Mouse (Mus musculus): ENCODE results near the gene Pex10. TPM values are rescaled to one million over a fixed set of nuclear protein-coding genes. Genes with fewer than 3 reads are reported as not detected.

Gene Pex10
- polyA plus RNA-seq (2015; fragmentation: Nextera tagmentation; extraction: Ambion mirVana) = 26.8 and 27.4 TPM in 2 replicates

DNA sequence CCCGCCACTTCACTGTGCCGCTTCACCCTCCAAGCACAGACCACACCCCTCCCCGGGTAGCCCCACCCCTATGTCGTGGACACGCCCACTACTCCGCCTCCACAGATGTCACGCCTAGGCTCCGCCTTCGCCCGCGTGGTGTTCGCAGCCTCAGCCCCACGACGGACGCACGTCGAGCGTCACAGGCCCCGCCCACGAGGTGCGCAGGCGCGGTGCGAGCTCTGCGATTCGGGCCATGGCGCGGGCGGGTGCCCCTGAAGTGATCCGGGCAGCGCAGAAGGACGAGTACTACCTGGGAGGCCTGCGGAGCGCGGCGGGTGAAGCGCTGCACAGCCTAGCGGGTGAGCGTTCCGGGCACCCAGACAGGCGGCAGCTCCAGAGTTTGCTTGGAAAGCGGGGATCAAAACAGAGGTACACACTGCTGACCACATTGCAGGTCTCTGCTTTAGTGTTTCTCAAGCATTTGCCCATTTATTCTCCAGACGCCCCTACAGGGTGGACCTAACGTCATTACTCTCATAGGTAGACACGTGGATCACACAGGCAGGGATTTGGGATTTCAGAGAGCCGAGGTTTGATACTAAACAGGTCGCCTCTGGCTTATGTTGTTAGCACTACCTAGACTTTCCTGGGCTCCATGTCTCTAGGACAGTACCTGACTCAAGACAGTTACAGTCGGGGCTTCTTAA is at the start of gene Pex10:
Gene Pex10 (plus strand): TSS at position 183 of the 689 bp plus-strand sequence.
- H3K27ac ChIP-seq (ENCODE audit: low read length) = peak within 1 kb of the TSS; percentile 89
- H3K4me2 ChIP-seq (ENCODE audit: low read depth, low read length) = peak within 1 kb of the TSS; percentile 81
- under 1% methylated on average over 48 of the region's 48 CpGs for whole genome bisulfite sequencing
- peaks cover 21% of the 10 kb centered on the region for H3K4me1 ChIP-seq (replicated peaks; ENCODE audit: control insufficient read depth, insufficient read depth, low read length)
- H3K9me3 ChIP-seq (ENCODE audit: control insufficient read depth, low read length) = no peaks in the 10 kb centered on the region
- peak; percentile 94 for ATAC-seq (ENCODE audit: low read depth)
- no peaks in the 10 kb centered on the region for H3K27me3 ChIP-seq (ENCODE audit: control insufficient read depth, insufficient read depth, low read depth, low read length)
- H3K9ac ChIP-seq (ENCODE audit: low read length) = peak within 1 kb of the TSS; percentile 74
- H3K4me3 ChIP-seq (ENCODE audit: low read length) = peak within 1 kb of the TSS; percentile 64
- H3K36me3 ChIP-seq (ENCODE audit: control insufficient read depth, insufficient read depth, low read length) = peaks cover 27% of the 10 kb centered on the region

DNA sequence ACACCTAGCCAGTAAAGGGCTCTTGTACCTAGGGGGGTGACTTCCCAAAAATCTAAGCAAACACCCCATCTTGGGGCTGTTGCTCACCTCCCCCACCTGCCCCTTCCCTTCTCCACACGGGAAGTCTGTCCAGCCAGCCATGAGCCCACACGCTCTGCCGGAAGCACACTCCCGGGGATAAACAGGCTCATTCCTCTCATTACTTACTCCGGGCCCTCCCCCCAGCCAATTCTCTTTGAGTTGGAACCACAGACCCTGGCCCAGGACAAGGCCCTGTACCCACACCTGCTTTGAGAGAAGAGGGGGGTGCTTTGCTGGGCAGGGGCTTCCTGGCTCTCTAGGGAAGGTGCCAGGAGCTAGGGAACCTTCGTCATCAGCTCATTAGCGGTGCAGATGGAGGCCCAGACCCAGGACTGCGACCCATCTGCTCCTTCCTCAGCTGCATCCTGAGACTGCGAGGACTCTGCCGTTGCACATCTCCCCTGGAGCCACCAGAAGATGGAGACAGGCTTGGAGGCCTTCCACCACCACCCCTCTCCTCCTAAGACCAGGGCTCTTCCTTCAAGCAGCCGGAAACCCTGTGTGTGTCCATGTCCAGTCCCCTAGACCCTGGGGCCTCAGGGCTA is 49.5 kb upstream of the Pex10 start:
- 53% methylated on average over 11 of the region's 11 CpGs for WGBS
- ATAC-seq (ENCODE audit: low read depth) = no peak
- Histone ChIP-seq H3K9me3 (ENCODE audit: control insufficient read depth, low read length) (no peaks in the 10 kb centered on the region), H3K4me2 (ENCODE audit: low read depth, low read length) (no peak overlapping the region), H3K27me3 (ENCODE audit: control insufficient read depth, insufficient read depth, low read depth, low read length) (no peaks in the 10 kb centered on the region), H3K4me1 (replicated peaks; ENCODE audit: control insufficient read depth, insufficient read depth, low read length) (peaks cover 19% of the 10 kb centered on the region), H3K9ac (ENCODE audit: low read length) (no peak overlapping the region), H3K36me3 (ENCODE audit: control insufficient read depth, insufficient read depth, low read length) (no peaks in the 10 kb centered on the region), H3K4me3 (ENCODE audit: low read length) (no peak overlapping the region), H3K27ac (ENCODE audit: low read length) (no peak overlapping the region)

DNA sequence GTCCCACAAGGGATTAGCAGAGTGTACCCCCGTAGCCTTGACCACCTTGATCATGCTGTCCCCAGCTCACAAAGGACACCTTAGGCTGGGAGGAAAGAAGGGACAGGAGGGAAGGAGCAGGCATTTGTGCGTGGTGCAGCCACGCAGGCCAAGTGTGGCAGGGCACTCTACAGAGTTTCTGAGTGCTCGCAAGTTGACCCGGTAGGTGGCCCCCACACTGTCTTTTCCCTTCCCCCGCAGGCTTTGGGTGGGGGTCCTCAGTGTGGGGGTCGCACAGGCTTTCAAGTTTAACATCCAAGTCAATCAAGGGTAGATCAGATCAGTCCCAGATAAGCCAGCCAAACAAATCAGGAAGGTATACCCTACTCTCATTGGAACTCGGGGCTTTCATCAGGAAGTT is 48.8 kb upstream of the Pex10 start:
- Histone ChIP-seq H3K9ac (ENCODE audit: low read length) (no peak overlapping the region), H3K27ac (ENCODE audit: low read length) (no peak overlapping the region), H3K36me3 (ENCODE audit: control insufficient read depth, insufficient read depth, low read length) (no peaks in the 10 kb centered on the region), H3K4me1 (replicated peaks; ENCODE audit: control insufficient read depth, insufficient read depth, low read length) (peaks cover 19% of the 10 kb centered on the region), H3K4me3 (ENCODE audit: low read length) (no peak overlapping the region), H3K4me2 (ENCODE audit: low read depth, low read length) (no peak overlapping the region), H3K27me3 (ENCODE audit: control insufficient read depth, insufficient read depth, low read depth, low read length) (no peaks in the 10 kb centered on the region), H3K9me3 (ENCODE audit: control insufficient read depth, low read length) (no peaks in the 10 kb centered on the region)
- WGBS = 57% methylated on average over 8 of the region's 8 CpGs
- ATAC-seq (ENCODE audit: low read depth) = no peak

DNA sequence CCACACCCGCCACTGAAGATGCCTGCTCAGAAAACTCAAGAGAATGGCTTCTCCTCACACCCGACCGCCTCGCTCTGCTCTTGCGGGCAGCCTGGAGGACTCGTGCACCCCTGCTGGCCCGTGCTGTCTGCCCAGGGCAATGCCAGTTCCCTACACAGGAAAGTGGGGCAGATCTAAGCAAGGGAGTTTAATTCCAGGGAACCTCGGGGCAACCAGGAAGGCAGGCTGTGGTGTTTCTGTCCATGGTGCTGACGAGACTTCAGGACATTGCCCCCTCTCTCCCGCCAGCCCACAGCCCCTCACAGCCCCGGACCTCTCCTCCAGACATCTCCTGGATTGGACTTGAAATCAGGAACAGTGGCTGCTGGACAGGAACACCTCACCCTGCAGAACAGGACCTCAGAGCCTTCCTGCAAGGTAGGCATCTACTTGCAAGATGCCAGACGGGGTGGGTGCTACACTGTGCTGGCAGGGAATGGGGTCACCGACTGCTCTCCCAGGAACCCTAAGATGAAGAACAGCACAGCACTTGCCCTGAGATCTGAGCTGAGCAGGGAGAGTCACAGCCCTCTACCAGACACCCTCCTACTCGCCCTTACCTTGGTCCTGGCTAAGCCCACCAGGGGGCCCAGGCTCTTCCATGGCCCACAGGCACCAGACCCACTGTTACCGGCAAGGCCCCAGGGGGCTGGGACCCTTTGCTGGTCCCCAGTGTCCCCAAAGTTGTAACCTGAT is 48.0 kb upstream of the Pex10 start:
- H3K9me3 ChIP-seq (ENCODE audit: control insufficient read depth, low read length) = no peaks in the 10 kb centered on the region
- peaks cover 19% of the 10 kb centered on the region for H3K4me1 ChIP-seq (replicated peaks; ENCODE audit: control insufficient read depth, insufficient read depth, low read length)
- 0 out of 2 replicates have a peak overlapping the region, but pooled peaks have one; percentile 7 for H3K4me2 ChIP-seq (ENCODE audit: low read depth, low read length)
- WGBS = 5% methylated on average over 15 of the region's 15 CpGs
- H3K27ac ChIP-seq (ENCODE audit: low read length) = no peak overlapping the region
- no peak overlapping the region for H3K4me3 ChIP-seq (ENCODE audit: low read length)
- no peaks in the 10 kb centered on the region for H3K27me3 ChIP-seq (ENCODE audit: control insufficient read depth, insufficient read depth, low read depth, low read length)
- H3K9ac ChIP-seq (ENCODE audit: low read length) = no peak overlapping the region
- no peak; the same call in 1 of the 2 replicates for ATAC-seq (ENCODE audit: low read depth)
- H3K36me3 ChIP-seq (ENCODE audit: control insufficient read depth, insufficient read depth, low read length) = no peaks in the 10 kb centered on the region

DNA sequence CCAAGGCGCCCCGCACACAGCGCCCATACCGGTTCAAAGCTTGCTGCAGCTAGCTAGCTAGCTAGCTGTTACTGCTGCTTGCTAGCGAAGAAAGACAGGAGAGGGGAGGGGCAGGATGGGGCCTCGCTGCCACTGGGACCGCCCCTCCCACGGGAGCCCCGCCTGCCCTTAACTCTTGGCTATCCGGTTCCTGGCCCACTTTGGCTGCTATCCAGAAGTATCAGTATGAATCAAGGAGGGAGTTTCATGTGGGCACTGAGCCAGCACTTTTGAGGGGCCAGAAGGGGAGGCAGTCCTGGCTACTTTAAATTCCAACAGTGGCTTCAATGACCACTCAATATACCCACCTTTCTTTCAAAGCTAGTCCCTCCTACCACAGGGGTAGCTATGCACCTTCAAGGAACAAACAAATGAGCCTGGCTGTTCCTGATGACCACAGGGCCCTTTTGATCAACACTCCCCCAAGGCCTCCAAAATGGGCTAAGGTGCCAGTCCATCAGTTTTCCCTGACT is 47.4 kb upstream of the Pex10 start:
- no peak overlapping the region for H3K9ac ChIP-seq (ENCODE audit: low read length)
- 0% methylated on average over 10 of the region's 10 CpGs for WGBS
- no peaks in the 10 kb centered on the region for H3K36me3 ChIP-seq (ENCODE audit: control insufficient read depth, insufficient read depth, low read length)
- no peaks in the 10 kb centered on the region for H3K9me3 ChIP-seq (ENCODE audit: control insufficient read depth, low read length)
- peak overlapping the region; percentile 13; the same call in 1 of the 2 replicates for H3K4me2 ChIP-seq (ENCODE audit: low read depth, low read length)
- no peaks in the 10 kb centered on the region for H3K27me3 ChIP-seq (ENCODE audit: control insufficient read depth, insufficient read depth, low read depth, low read length)
- peaks cover 19% of the 10 kb centered on the region for H3K4me1 ChIP-seq (replicated peaks; ENCODE audit: control insufficient read depth, insufficient read depth, low read length)
- peak; percentile 87 for ATAC-seq (ENCODE audit: low read depth)
- peak overlapping the region; percentile 93 for H3K27ac ChIP-seq (ENCODE audit: low read length)
- no peak overlapping the region for H3K4me3 ChIP-seq (ENCODE audit: low read length)

DNA sequence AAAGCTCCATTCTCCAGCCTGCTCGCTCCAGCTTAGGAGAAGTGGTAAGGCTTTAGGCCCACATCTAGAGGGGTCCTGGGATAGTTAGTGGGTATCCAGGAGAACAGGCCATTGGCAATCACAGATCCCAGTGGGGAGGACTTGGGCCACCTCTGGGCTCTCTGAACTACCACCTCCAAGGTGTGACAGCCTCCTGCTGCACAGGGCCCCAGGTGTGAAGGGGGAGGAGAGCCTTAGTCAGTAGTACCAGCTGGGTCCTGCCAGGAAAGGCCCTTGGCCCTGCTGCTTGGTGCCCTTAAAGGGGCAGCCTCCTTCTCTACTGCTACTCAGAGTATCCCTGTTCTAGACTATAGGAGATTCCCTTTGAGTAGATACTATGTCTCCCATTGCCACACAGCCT is 46.7 kb upstream of the Pex10 start:
- Histone ChIP-seq H3K4me1 (replicated peaks; ENCODE audit: control insufficient read depth, insufficient read depth, low read length) (peaks cover 19% of the 10 kb centered on the region), H3K27ac (ENCODE audit: low read length) (peak overlapping the region; percentile 93), H3K36me3 (ENCODE audit: control insufficient read depth, insufficient read depth, low read length) (no peaks in the 10 kb centered on the region), H3K4me3 (ENCODE audit: low read length) (no peak overlapping the region), H3K9ac (ENCODE audit: low read length) (no peak overlapping the region), H3K4me2 (ENCODE audit: low read depth, low read length) (peak overlapping the region; percentile 13; the same call in 1 of the 2 replicates), H3K9me3 (ENCODE audit: control insufficient read depth, low read length) (no peaks in the 10 kb centered on the region), H3K27me3 (ENCODE audit: control insufficient read depth, insufficient read depth, low read depth, low read length) (no peaks in the 10 kb centered on the region)
- WGBS = 29% methylated on average over 1 of the region's 1 CpGs
- ATAC-seq (ENCODE audit: low read depth) = peak; percentile 23

DNA sequence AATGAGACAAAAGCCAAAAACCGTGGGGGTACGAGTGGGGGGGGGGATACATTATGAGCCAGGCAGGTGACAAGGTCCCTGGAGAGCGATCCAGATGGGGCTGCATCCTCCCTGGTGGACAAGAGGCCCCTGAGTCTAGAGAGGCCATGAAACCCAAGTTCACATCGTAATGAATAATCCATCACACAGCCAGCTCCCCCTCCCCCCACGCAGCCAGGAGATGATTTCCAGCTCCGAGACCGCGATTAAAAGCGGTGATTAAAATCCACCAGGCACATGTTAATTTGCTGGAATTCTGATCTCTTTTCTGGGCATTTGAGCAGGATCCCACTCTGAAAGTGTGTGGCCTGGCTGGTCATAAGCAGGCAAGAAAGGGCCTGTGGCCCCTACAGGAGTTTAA is 46.0 kb upstream of the Pex10 start:
- H3K4me3 ChIP-seq (ENCODE audit: low read length) = no peak overlapping the region
- H3K36me3 ChIP-seq (ENCODE audit: control insufficient read depth, insufficient read depth, low read length) = no peaks in the 10 kb centered on the region
- H3K27ac ChIP-seq (ENCODE audit: low read length) = no peak overlapping the region
- H3K4me2 ChIP-seq (ENCODE audit: low read depth, low read length) = no peak overlapping the region
- no peak overlapping the region for H3K9ac ChIP-seq (ENCODE audit: low read length)
- no peak for ATAC-seq (ENCODE audit: low read depth)
- H3K4me1 ChIP-seq (replicated peaks; ENCODE audit: control insufficient read depth, insufficient read depth, low read length) = peaks cover 19% of the 10 kb centered on the region
- WGBS = 57% methylated on average over 9 of the region's 9 CpGs
- H3K27me3 ChIP-seq (ENCODE audit: control insufficient read depth, insufficient read depth, low read depth, low read length) = no peaks in the 10 kb centered on the region
- H3K9me3 ChIP-seq (ENCODE audit: control insufficient read depth, low read length) = no peaks in the 10 kb centered on the region

DNA sequence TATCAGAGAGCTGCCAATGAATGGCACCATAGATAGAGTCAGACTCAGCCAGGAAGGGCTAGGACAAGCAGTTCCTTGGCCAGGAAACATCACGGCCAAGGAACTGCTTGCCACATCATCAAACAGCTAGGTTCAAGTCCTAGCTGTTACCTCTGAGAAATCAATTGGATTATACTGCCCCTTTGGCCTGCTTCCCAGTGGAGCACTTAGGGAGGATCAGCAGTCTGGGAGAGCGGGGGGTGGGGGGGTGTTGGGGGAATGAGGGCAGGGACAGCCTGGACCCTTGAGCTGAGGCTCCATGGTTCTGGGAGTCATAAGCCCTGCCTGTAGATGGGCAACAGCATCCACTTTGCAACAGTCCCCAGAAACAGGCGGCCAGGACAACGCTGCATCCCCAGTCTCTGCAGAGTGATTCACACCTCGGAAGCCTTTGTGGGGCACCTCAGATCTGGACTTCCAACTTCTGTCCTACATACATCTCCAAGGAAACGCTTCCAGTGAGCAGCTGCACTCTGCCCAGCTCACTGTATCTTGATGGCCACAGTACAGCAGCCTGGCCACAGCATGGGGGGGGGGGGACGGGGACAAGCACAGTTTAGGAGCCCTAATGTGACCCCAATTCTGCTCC is 44.5 kb upstream of the Pex10 start:
- Histone ChIP-seq H3K4me1 (replicated peaks; ENCODE audit: control insufficient read depth, insufficient read depth, low read length) (peaks cover 19% of the 10 kb centered on the region), H3K27me3 (ENCODE audit: control insufficient read depth, insufficient read depth, low read depth, low read length) (no peaks in the 10 kb centered on the region), H3K4me2 (ENCODE audit: low read depth, low read length) (no peak overlapping the region), H3K9ac (ENCODE audit: low read length) (no peak overlapping the region), H3K9me3 (ENCODE audit: control insufficient read depth, low read length) (no peaks in the 10 kb centered on the region), H3K4me3 (ENCODE audit: low read length) (no peak overlapping the region), H3K36me3 (ENCODE audit: control insufficient read depth, insufficient read depth, low read length) (no peaks in the 10 kb centered on the region), H3K27ac (ENCODE audit: low read length) (no peak overlapping the region)
- 59% methylated on average over 7 of the region's 7 CpGs for WGBS
- ATAC-seq (ENCODE audit: low read depth) = no peak
